Mouse (Mus musculus): ENCODE measurements around the gene Prune2. TPM values are rescaled to one million over a fixed set of nuclear protein-coding genes. Genes with fewer than 3 reads are reported as not detected.

Prune2 gene
- total RNA-seq, 4 experiments from 2014 or later: 3.5 to 8.0 (median 5.6) TPM

GRCm38 (mm10) chr19:16997915-16998314, 42.0 kb downstream of the Prune2 start:
- DNase-seq (ENCODE audit: low spot score in 2 of 2): peak in 1 of 2 experiments; percentile 13

GRCm38 (mm10) chr19:17006220-17006907, 50.4 kb downstream of the Prune2 start:
- DNase-seq (ENCODE audit: low spot score in 2 of 2): no peak

- DNase-seq (ENCODE audit: low spot score in 2 of 2): peak; percentile 9 to 10
These were observed 55.5 kb downstream of the Prune2 start for GRCm38 (mm10) chr19:17011261-17011995.

- no peak for DNase-seq (ENCODE audit: low spot score in 2 of 2)
These were observed 57.2 kb downstream of the Prune2 start for GRCm38 (mm10) chr19:17013085-17013484.

GRCm38 (mm10) chr19:17014337-17015124, 58.6 kb downstream of the Prune2 start:
- no peak for DNase-seq (ENCODE audit: low spot score in 2 of 2)

- no peak for DNase-seq (ENCODE audit: low spot score in 2 of 2)
These were observed 68.8 kb downstream of the Prune2 start for GRCm38 (mm10) chr19:17024748-17025147.

GRCm38 (mm10) chr19:17030276-17030675, 74.4 kb downstream of the Prune2 start:
- DNase-seq (ENCODE audit: low spot score in 2 of 2): peak; percentile 10 to 26

GRCm38 (mm10) chr19:17032314-17032713, 76.4 kb downstream of the Prune2 start:
- no peak for DNase-seq (ENCODE audit: low spot score in 2 of 2)

GRCm38 (mm10) chr19:17046961-17047360, 91.0 kb downstream of the Prune2 start:
- no peak for DNase-seq (ENCODE audit: low spot score in 2 of 2)

GRCm38 (mm10) chr19:17055892-17056291, 100.0 kb downstream of the Prune2 start:
- no peak for DNase-seq (ENCODE audit: low spot score in 2 of 2)

GRCm38 (mm10) chr19:17060106-17060505, 104.2 kb downstream of the Prune2 start:
- no peak for DNase-seq (ENCODE audit: low spot score in 2 of 2)

- DNase-seq (ENCODE audit: low spot score in 2 of 2): no peak
These were observed 108.5 kb downstream of the Prune2 start for GRCm38 (mm10) chr19:17064421-17064820.

GRCm38 (mm10) chr19:17069067-17069466, 113.1 kb downstream of the Prune2 start:
- no peak for DNase-seq (ENCODE audit: low spot score in 2 of 2)

GRCm38 (mm10) chr19:17071205-17071604, 115.3 kb downstream of the Prune2 start:
- DNase-seq (ENCODE audit: low spot score in 2 of 2): no peak

- no peak for DNase-seq (ENCODE audit: low spot score in 2 of 2)
These were observed 116.3 kb downstream of the Prune2 start for GRCm38 (mm10) chr19:17072245-17072644.

GRCm38 (mm10) chr19:17078643-17079316, 122.9 kb downstream of the Prune2 start:
- DNase-seq (ENCODE audit: low spot score in 2 of 2): no peak

GRCm38 (mm10) chr19:17081382-17081781, 125.5 kb downstream of the Prune2 start:
- DNase-seq (ENCODE audit: low spot score in 2 of 2): no peak

- no peak for DNase-seq (ENCODE audit: low spot score in 2 of 2)
These were observed 138.1 kb downstream of the Prune2 start for GRCm38 (mm10) chr19:17094067-17094466.

GRCm38 (mm10) chr19:17096338-17096737, 140.4 kb downstream of the Prune2 start:
- no peak for DNase-seq (ENCODE audit: low spot score in 2 of 2)

GRCm38 (mm10) chr19:17097210-17097609, 141.3 kb downstream of the Prune2 start:
- no peak for DNase-seq (ENCODE audit: low spot score in 2 of 2)

- DNase-seq (ENCODE audit: low spot score in 2 of 2): no peak
These were observed 152.9 kb downstream of the Prune2 start for GRCm38 (mm10) chr19:17108782-17109181.

All from gastrocnemius, adult 8-10 months (tissue).